ENCODE assay signal across 9 mouse cellular contexts in genomic region chr6:115049015-115049414, GRCm38 (mm10). TPM values are rescaled to one million over a fixed set of nuclear protein-coding genes. Genes with fewer than 3 reads are reported as not detected.
DNase-seq lines count a peak whose midpoint lies in the region; ATAC-seq lines count a peak whose summit lies in the region.
"Had no signal": no experiment of that assay in that cellular context is flagged by ENCODE, and none has a peak within 500 bp of the region (broad histone marks: within the 10 kb centered on the region; RNA-seq: fewer than 3 reads in every experiment).

No protein-coding gene starts in this region.

- no peaks in the 10 kb centered on the region for H3K27me3 ChIP-seq in hindbrain, embryonic 10.5 days (ENCODE audit: insufficient read depth, poor library complexity, severe bottlenecking)
- no peaks in the 10 kb centered on the region for H3K27me3 ChIP-seq in hindbrain, embryonic 12.5 days
- H3K27me3 ChIP-seq in embryonic facial prominence, embryonic 10.5 days (replicated peaks; ENCODE audit: low read depth, poor library complexity, severe bottlenecking): no peaks in the 10 kb centered on the region
- H3K27me3 ChIP-seq in neural tube, embryonic 13.5 days: no peaks in the 10 kb centered on the region
- H3K27me3 ChIP-seq: liver, embryonic 13.5 days had no signal

- no peak overlapping the region for H3K4me2 ChIP-seq in hindbrain, embryonic 12.5 days (replicated peaks)
- H3K4me2 ChIP-seq in neural tube, embryonic 13.5 days: no peak overlapping the region
- H3K4me2 ChIP-seq: liver, embryonic 13.5 days had no signal

- ATAC-seq in hindbrain, embryonic 12.5 days (ENCODE audit: low FRiP score): no peak
- 0 out of 2 replicates have a peak, but pooled peaks have one; percentile 27 for ATAC-seq in neural tube, embryonic 13.5 days (ENCODE audit: low read depth)
- no peak for ATAC-seq in megakaryocyte progenitor cell, adult 5-6 weeks (replicated peaks; ENCODE audit: poor library complexity)

- H3K27ac ChIP-seq in hindbrain, embryonic 10.5 days: no peak overlapping the region
- no peak overlapping the region for H3K27ac ChIP-seq in hindbrain, embryonic 12.5 days
- no peak overlapping the region for H3K27ac ChIP-seq in embryonic facial prominence, embryonic 10.5 days (replicated peaks)
- no peak overlapping the region for H3K27ac ChIP-seq in neural tube, embryonic 13.5 days (replicated peaks)
- H3K27ac ChIP-seq: liver, embryonic 13.5 days had no signal

- H3K4me3 ChIP-seq in hindbrain, embryonic 10.5 days: no peak overlapping the region
- no peak overlapping the region for H3K4me3 ChIP-seq in hindbrain, embryonic 12.5 days
- no peak overlapping the region for H3K4me3 ChIP-seq in embryonic facial prominence, embryonic 10.5 days
- no peak overlapping the region for H3K4me3 ChIP-seq in neural tube, embryonic 13.5 days
- H3K4me3 ChIP-seq: liver, embryonic 13.5 days had no signal

- DNase-seq in hindbrain, embryonic 10.5 days (ENCODE audit: low spot score): peak; percentile 66
- DNase-seq in A20 (ENCODE audit: low read depth, low spot score) (peak; percentile 19), R1 (ENCODE audit: low read depth, low spot score) (peak; percentile 38)
- DNase-seq in embryonic facial prominence, embryonic 10.5 days (ENCODE audit: low spot score): peak; percentile 59
- no peak for DNase-seq in gastrocnemius, adult 8-10 months (ENCODE audit: low spot score in 2 of 2)
- DNase-seq: liver, embryonic 13.5 days had no signal

- H3K9me3 ChIP-seq in hindbrain, embryonic 10.5 days: no peaks in the 10 kb centered on the region
- H3K9me3 ChIP-seq in hindbrain, embryonic 12.5 days (replicated peaks): no peaks in the 10 kb centered on the region
- H3K9me3 ChIP-seq in embryonic facial prominence, embryonic 10.5 days: no peaks in the 10 kb centered on the region
- no peaks in the 10 kb centered on the region for H3K9me3 ChIP-seq in neural tube, embryonic 13.5 days
- H3K9me3 ChIP-seq: liver, embryonic 13.5 days had no signal

- H3K9ac ChIP-seq in hindbrain, embryonic 12.5 days: no peak overlapping the region
- H3K9ac ChIP-seq in neural tube, embryonic 13.5 days: no peak overlapping the region
- H3K9ac ChIP-seq: liver, embryonic 13.5 days had no signal

- no peaks in the 10 kb centered on the region for H3K4me1 ChIP-seq in hindbrain, embryonic 10.5 days (replicated peaks)
- no peaks in the 10 kb centered on the region for H3K4me1 ChIP-seq in hindbrain, embryonic 12.5 days
- H3K4me1 ChIP-seq in embryonic facial prominence, embryonic 10.5 days: no peaks in the 10 kb centered on the region
- no peaks in the 10 kb centered on the region for H3K4me1 ChIP-seq in neural tube, embryonic 13.5 days (replicated peaks)
- H3K4me1 ChIP-seq: liver, embryonic 13.5 days had no signal

- 26% methylated on average over 4 of the region's 4 CpGs for WGBS in hindbrain, embryonic 10.5 days
- 18% methylated on average over 4 of the region's 4 CpGs for WGBS in hindbrain, embryonic 12.5 days
- WGBS in embryonic facial prominence, embryonic 10.5 days: 18% methylated on average over 4 of the region's 4 CpGs
- 14% methylated on average over 4 of the region's 4 CpGs for WGBS in neural tube, embryonic 13.5 days

- no peaks in the 10 kb centered on the region for H3K36me3 ChIP-seq in hindbrain, embryonic 10.5 days
- no peaks in the 10 kb centered on the region for H3K36me3 ChIP-seq in hindbrain, embryonic 12.5 days
- H3K36me3 ChIP-seq in embryonic facial prominence, embryonic 10.5 days (replicated peaks): no peaks in the 10 kb centered on the region
- no peaks in the 10 kb centered on the region for H3K36me3 ChIP-seq in neural tube, embryonic 13.5 days
- H3K36me3 ChIP-seq: liver, embryonic 13.5 days had no signal

RNA-seq across cellular contexts. Expression of gene Tamm41, which starts 11.3 kb away (rescaled TPM):
- 83.0 and 94.2 TPM in 2 replicates for polyA plus RNA-seq in hindbrain, embryonic 10.5 days (2016; fragmentation: Nextera tagmentation; extraction: Ambion mirVana)
- 54.5 and 57.7 TPM in 2 replicates for polyA plus RNA-seq in hindbrain, embryonic 12.5 days (2016; fragmentation: Nextera tagmentation; extraction: Ambion mirVana)
- 96.8 and 99.5 TPM in 2 replicates for polyA plus RNA-seq in embryonic facial prominence, embryonic 10.5 days (2016; fragmentation: Nextera tagmentation; extraction: Ambion mirVana)
- 43.2 and 45.4 TPM in 2 replicates for polyA plus RNA-seq in neural tube, embryonic 13.5 days (2015; fragmentation: Nextera tagmentation; extraction: Ambion mirVana)
- 54.3 and 55.0 TPM in 2 replicates for total RNA-seq in megakaryocyte progenitor cell, adult 5-6 weeks (2015)
- 49.5 and 50.6 TPM in 2 replicates for total RNA-seq in megakaryocyte progenitor cell, adult 5-6 weeks (2017)
- total RNA-seq in gastrocnemius, adult 8-10 months (2022): 1 to 10 TPM; 6.8 to 8.8 (median 7.6) TPM

Comparison
In these comparisons a context has a peak if more than half of its experiments do, and no peak if none do; other contexts are left out.
1. DNase-seq: peak in hindbrain, embryonic 10.5 days (single experiment), A20 (single experiment), R1 (single experiment) and embryonic facial prominence, embryonic 10.5 days (single experiment); none in gastrocnemius, adult 8-10 months (0 of 2).